Mouse (Mus musculus): Measurements from ENCODE around the gene Tab1. TPM values are rescaled to one million over a fixed set of nuclear protein-coding genes. Genes with fewer than 3 reads are reported as not detected.

The Tab1 gene
- total RNA-seq, 2 experiments from 2014 or later, result 23.9 to 24.0 TPM

- peak; percentile 47 to 62 for DNase-seq
Observed at GRCm38 (mm10) chr15:80137945-80138791, 5.2 kb downstream of the Tab1 start.

GRCm38 (mm10) chr15:80140302-80140701, 7.4 kb downstream of the Tab1 start:
- DNase-seq, result no peak

- DNase-seq, result no peak
Observed at GRCm38 (mm10) chr15:80140878-80141277, 8.0 kb downstream of the Tab1 start.

GRCm38 (mm10) chr15:80142130-80142529, 9.2 kb downstream of the Tab1 start:
- DNase-seq, result no peak

- no peak for DNase-seq
Observed at GRCm38 (mm10) chr15:80143760-80144159, 10.8 kb downstream of the Tab1 start.

- DNase-seq, result no peak
Observed at GRCm38 (mm10) chr15:80145397-80145796, 12.5 kb downstream of the Tab1 start.

GRCm38 (mm10) chr15:80146153-80146552, 13.2 kb downstream of the Tab1 start:
- DNase-seq, result no peak

GRCm38 (mm10) chr15:80147090-80147489, 14.2 kb downstream of the Tab1 start:
- no peak for DNase-seq

GRCm38 (mm10) chr15:80147511-80147910, 14.6 kb downstream of the Tab1 start:
- no peak for DNase-seq

GRCm38 (mm10) chr15:80148565-80148964, 15.6 kb downstream of the Tab1 start:
- no peak for DNase-seq

- DNase-seq, result no peak
Observed at GRCm38 (mm10) chr15:80149517-80149916, 16.6 kb downstream of the Tab1 start.

GRCm38 (mm10) chr15:80152663-80153062, 19.7 kb downstream of the Tab1 start:
- DNase-seq, result no peak

GRCm38 (mm10) chr15:80153757-80154156, 20.8 kb downstream of the Tab1 start:
- DNase-seq, result no peak

- no peak for DNase-seq
Observed at GRCm38 (mm10) chr15:80155707-80156106, 22.8 kb downstream of the Tab1 start.

- no peak for DNase-seq
Observed at GRCm38 (mm10) chr15:80157197-80157943, 24.4 kb downstream of the Tab1 start.

- no peak for DNase-seq
Observed at GRCm38 (mm10) chr15:80158001-80158706, 25.2 kb downstream of the Tab1 start.

- no peak for DNase-seq
Observed at GRCm38 (mm10) chr15:80158707-80159090, 25.8 kb downstream of the Tab1 start.

- DNase-seq, result no peak
Observed at GRCm38 (mm10) chr15:80159286-80159901, 26.5 kb downstream of the Tab1 start.

GRCm38 (mm10) chr15:80160223-80160622, 27.3 kb downstream of the Tab1 start:
- no peak for DNase-seq

GRCm38 (mm10) chr15:80160726-80161125, 27.8 kb downstream of the Tab1 start:
- DNase-seq, result no peak

- DNase-seq, result no peak
Observed at GRCm38 (mm10) chr15:80161199-80161598, 28.3 kb downstream of the Tab1 start.

- no peak for DNase-seq
Observed at GRCm38 (mm10) chr15:80162401-80162964, 29.6 kb downstream of the Tab1 start.
